Mouse (Mus musculus) liver, embryonic 14.5 days (tissue): ENCODE measurements at regions not wholly inside any gene's neighbourhood (a gene's known extent, or its start where the extent isn't known, plus 50 kb on each side); places are given as distances from the start of the nearest gene placed in this dataset.

Experiments
- ATAC-seq: fragments of 200-750 bp; cut with Nextera tagmentation; 2 replicates; pipeline ENCODE4 v1.8.0; 2017; ENCODE audit warnings: moderate number of reproducible peaks, mild to moderate bottlenecking, moderate library complexity; ENCODE audit not compliant: insufficient read depth
- DNase-seq, 3 experiments: peaks; one replicate each; pipeline ENCODE4 v3.0.0-alpha.2; 2012 to 2013; ENCODE audit warnings: low read depth in 3 of 3, low spot score in 3 of 3
- H3K27ac ChIP-seq: fragments of 300-500 bp; sonication (generic); 2 replicates; pipeline ENCODE4 v1.5.1; 2014; ENCODE audit warnings: moderate library complexity, mild to moderate bottlenecking, control low read depth, inconsistent platforms
- H3K27me3 ChIP-seq: fragments of 300-500 bp; sonication (generic); 2 replicates; pipeline ENCODE4 v1.6.1; 2014; ENCODE audit warnings: mild to moderate bottlenecking, low read length, moderate library complexity; ENCODE audit not compliant: control insufficient read depth, insufficient read depth
- H3K36me3 ChIP-seq: fragments of 300-500 bp; sonication (generic); replicated peaks from 2 replicates; pipeline ENCODE4 v1.6.1; 2014; ENCODE audit warnings: low read depth; ENCODE audit not compliant: control insufficient read depth, insufficient read depth
- H3K4me1 ChIP-seq, 2 experiments: fragments of 200-500 bp in 1 of 2; fragments of 300-500 bp in 1 of 2; sonication (generic) in 1 of 2; replicated peaks; 2 replicates each; pipeline ENCODE4 v1.6.1; 2012 to 2014; ENCODE audit warnings: antibody characterized with exemption in 1 of 2, inconsistent platforms in 1 of 2, low read length in 1 of 2; ENCODE audit not compliant: control insufficient read depth in 2 of 2, insufficient read depth in 2 of 2
- H3K4me2 ChIP-seq: fragments of 300-500 bp; sonication (generic); 2 replicates; pipeline ENCODE4 v1.6.1; 2014; ENCODE audit warnings: low read depth, mild to moderate bottlenecking, control low read depth, moderate library complexity
- H3K4me3 ChIP-seq, 2 experiments: fragments of 200-500 bp in 1 of 2; fragments of 300-500 bp in 1 of 2; sonication (generic) in 1 of 2; 2 replicates each; pipeline ENCODE4 v1.5.1; 2012 to 2014; ENCODE audit warnings: low read depth in 2 of 2, low read length in 2 of 2, mild to moderate bottlenecking in 2 of 2, control low read depth in 1 of 2, inconsistent platforms in 1 of 2, moderate library complexity in 1 of 2; ENCODE audit not compliant: insufficient read depth in 1 of 2
- H3K9ac ChIP-seq: fragments of 300-500 bp; sonication (generic); replicated peaks from 2 replicates; pipeline ENCODE4 v1.6.1; 2014; ENCODE audit warnings: mild to moderate bottlenecking, control low read depth, moderate library complexity
- H3K9me3 ChIP-seq: fragments of 300-500 bp; sonication (generic); 2 replicates; pipeline ENCODE4 v1.6.1; 2016; ENCODE audit warnings: low read length, mixed read lengths; ENCODE audit not compliant: control insufficient read depth
- CTCF ChIP-seq: IDR thresholded peaks from 2 replicates; pipeline ENCODE4 v1.5.1; 2016; ENCODE audit warnings: antibody characterized with exemption, low read depth, control low read depth
- EP300 ChIP-seq: IDR thresholded peaks from 2 replicates; pipeline ENCODE4 v1.6.1; 2016; ENCODE audit warnings: antibody characterized with exemption, low read depth
- WGBS: fragments of 180-500 bp; shearing (Covaris S2); extraction: QIAGEN DNeasy Blood & Tissue Kit; methylation state at CpG from one replicate; pipeline ENCODE4 v1.1.7; 2014; ENCODE audit not compliant: insufficient replicate concordance; 5-methylcytosine and 5-hydroxymethylcytosine counted together

DNA sequence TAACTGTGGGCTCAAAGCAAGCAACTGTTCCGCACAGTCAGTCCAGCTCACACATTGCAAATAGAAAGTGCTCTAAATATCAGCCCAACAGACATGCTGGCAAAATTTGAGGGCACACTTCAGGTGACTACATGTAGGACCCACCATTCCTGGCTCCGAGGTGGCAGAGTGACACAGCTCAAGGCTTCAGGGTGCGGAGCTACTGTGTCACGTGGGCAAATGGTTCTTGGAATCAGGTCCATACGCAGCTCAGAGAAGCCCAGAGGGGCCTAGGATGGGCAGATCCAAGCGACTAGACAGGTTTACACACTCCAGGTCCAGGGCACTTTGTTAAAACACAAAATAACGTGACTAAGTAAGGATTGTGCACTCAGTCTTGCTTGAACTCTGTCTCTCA lies 226.2 kb upstream of the Pabpc6 start:
- peaks cover 0 to 3% of the 10 kb centered on the region in 2 experiments; a peak in 2 of 4 replicates for H3K4me1 ChIP-seq
- H3K27ac ChIP-seq: no peak overlapping the region
- 60% methylated on average over 7 of the region's 7 CpGs for WGBS
- ATAC-seq: no peak
- DNase-seq: no peak
- no peaks in the 10 kb centered on the region for H3K9me3 ChIP-seq
- no peak overlapping the region for H3K4me2 ChIP-seq
- H3K4me3 ChIP-seq: no peak overlapping the region
- H3K27me3 ChIP-seq: no peaks in the 10 kb centered on the region
- TF ChIP-seq CTCF: no peak
- TF ChIP-seq EP300: no peak
- no peaks in the 10 kb centered on the region for H3K36me3 ChIP-seq
- H3K9ac ChIP-seq: no peak overlapping the region

DNA sequence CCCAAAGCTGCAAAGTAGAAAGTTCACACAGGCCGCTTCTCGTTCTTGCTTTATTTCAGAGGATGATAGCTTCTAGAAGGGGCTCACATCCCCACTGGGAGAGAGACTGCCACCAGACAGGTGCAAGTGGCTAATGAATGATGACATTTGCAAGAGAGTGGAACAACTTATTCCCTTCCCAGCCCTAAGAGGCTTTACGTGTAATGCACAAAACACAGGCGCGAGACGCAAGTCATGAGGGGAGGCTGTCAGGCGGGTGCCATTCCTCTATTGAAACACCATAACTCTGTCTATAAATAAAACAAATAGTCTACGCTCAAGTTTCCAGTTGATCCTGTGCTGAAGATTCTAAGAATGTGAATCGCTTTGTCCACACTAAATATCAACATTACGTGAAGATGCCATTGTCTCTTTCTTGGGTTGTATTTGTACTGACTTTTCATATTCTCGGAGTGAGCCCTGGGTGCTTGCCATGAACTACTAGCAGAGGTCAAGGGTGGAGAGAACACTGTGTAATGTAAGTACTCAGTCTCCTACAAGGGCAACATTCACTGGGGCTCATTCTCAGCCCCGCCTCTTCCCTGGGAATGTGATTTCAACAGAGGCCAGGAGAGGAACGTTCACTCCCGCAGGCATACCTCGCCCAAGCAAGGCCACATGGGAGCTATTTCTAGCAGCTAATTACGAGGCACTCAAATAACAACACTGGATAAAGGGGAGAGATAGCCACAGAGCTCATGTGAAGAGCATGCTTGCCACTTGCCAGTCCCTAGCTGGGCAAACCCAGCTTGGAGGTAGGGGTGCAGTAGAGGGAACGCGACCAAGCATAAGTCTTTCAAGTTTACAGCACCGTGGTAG lies 225.5 kb upstream of the Pabpc6 start:
- no peak for ATAC-seq
- no peak for DNase-seq
- 75% methylated on average over 19 of the region's 19 CpGs for WGBS

DNA sequence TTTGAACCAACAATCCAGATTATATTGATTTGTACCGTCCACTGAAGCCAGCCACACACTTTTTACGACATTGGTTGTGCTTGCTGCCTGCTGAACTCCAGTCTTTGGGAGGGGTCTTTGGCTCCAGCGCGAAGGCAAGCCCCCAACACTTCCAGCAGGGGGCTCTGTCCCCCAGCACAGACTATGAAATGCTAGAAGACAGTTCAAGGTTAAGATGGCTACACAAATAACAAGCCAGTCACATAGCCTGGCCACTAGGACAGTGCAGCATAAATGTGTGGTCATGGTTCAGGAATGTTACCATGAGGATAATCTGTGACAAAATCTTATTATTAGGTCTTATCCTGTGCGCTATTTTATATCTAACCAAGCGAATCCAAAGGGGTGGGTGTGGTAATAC lies 224.4 kb upstream of the Pabpc6 start:
- H3K4me2 ChIP-seq: no peak overlapping the region
- H3K9ac ChIP-seq: no peak overlapping the region
- no peaks in the 10 kb centered on the region for H3K36me3 ChIP-seq
- WGBS: 28% methylated on average over 6 of the region's 6 CpGs
- TF ChIP-seq CTCF (peak; percentile 51), EP300 (no peak)
- H3K4me3 ChIP-seq: no peak overlapping the region
- H3K9me3 ChIP-seq: no peaks in the 10 kb centered on the region
- DNase-seq (no peak), ATAC-seq (no peak)
- no peaks in the 10 kb centered on the region for H3K27me3 ChIP-seq
- peaks cover 0 to 3% of the 10 kb centered on the region in 2 experiments; a peak in 2 of 4 replicates for H3K4me1 ChIP-seq
- no peak overlapping the region for H3K27ac ChIP-seq

More for the DNA sequence above, 225.5 kb upstream of the Pabpc6 start:
- H3K4me1 ChIP-seq: peaks cover 0 to 3% of the 10 kb centered on the region in 2 experiments; a peak in 2 of 4 replicates
- H3K27me3 ChIP-seq: no peaks in the 10 kb centered on the region
- H3K9me3 ChIP-seq: no peaks in the 10 kb centered on the region
- H3K4me3 ChIP-seq: no peak overlapping the region
- no peak overlapping the region for H3K27ac ChIP-seq
- TF ChIP-seq EP300: no peak
- TF ChIP-seq CTCF: no peak
- H3K9ac ChIP-seq: no peak overlapping the region
- no peak overlapping the region for H3K4me2 ChIP-seq
- no peaks in the 10 kb centered on the region for H3K36me3 ChIP-seq

DNA sequence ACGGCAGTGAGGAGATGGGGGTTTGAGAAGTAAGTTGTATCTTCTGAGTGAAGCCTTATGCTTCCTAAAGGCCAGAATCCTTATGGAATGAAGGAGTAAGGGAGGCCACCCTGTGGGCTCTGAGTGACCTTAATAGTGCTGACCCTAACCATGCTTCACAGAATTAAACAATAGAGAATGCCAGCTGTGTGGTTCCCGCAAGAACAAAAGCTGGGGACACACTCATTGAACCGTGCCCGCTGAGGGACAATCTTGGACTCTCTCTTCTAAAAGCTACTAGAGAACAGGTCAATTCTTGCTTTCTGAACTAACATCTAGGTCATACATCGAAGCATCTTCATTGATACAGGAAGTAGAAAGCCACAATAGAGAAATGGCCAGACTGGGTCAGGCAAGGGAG lies 223.3 kb upstream of the Pabpc6 start:
- DNase-seq (no peak), ATAC-seq (no peak)
- Histone ChIP-seq H3K9ac (no peak overlapping the region), H3K4me1 (peaks cover 0 to 3% of the 10 kb centered on the region in 2 experiments; a peak in 2 of 4 replicates), H3K36me3 (no peaks in the 10 kb centered on the region), H3K27me3 (no peaks in the 10 kb centered on the region), H3K9me3 (no peaks in the 10 kb centered on the region), H3K27ac (no peak overlapping the region), H3K4me3 (no peak overlapping the region), H3K4me2 (no peak overlapping the region)
- WGBS: 69% methylated on average over 5 of the region's 5 CpGs
- no peak for TF ChIP-seq CTCF
- TF ChIP-seq EP300: no peak

DNA sequence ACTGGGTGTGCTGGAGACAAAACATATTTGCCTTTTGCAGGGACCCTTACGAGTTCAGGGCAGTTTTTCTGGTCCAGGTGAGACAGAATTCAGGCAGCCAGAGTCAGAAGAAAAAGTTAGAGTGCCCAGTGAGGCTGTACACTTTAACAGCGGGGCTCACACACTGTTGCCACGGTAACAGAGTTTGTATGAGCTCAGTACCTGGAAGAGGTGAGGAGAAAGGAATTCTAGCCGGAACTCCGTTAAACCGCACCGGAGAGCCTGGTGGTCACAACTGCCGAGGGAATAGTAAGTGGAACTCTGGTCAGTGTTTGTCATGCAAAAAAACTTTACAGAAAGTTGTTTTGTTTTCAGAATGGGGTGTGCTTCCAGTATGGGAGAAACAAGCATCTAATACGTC lies 222.6 kb upstream of the Pabpc6 start:
- H3K4me3 ChIP-seq: no peak overlapping the region
- ATAC-seq (no peak), DNase-seq (no peak)
- H3K4me2 ChIP-seq: no peak overlapping the region
- no peaks in the 10 kb centered on the region for H3K27me3 ChIP-seq
- TF ChIP-seq EP300 (no peak), CTCF (no peak)
- peaks cover 0 to 3% of the 10 kb centered on the region in 2 experiments; a peak in 2 of 4 replicates for H3K4me1 ChIP-seq
- no peak overlapping the region for H3K9ac ChIP-seq
- no peaks in the 10 kb centered on the region for H3K36me3 ChIP-seq
- H3K27ac ChIP-seq: no peak overlapping the region
- no peaks in the 10 kb centered on the region for H3K9me3 ChIP-seq
- 68% methylated on average over 9 of the region's 9 CpGs for WGBS
